ENCODE assay signal across 8 mouse cellular contexts in genomic region chr16:59846574-59846973, GRCm38 (mm10).
DNase-seq lines count a peak whose midpoint lies in the region; ATAC-seq and TF ChIP-seq lines count a peak whose summit lies in the region.

No protein-coding gene starts in this region.

- H3K27ac ChIP-seq in forebrain, postnatal 0 days (ENCODE audit: low read depth, low read length), result no peak overlapping the region
- no peak overlapping the region for H3K27ac ChIP-seq in midbrain, embryonic 15.5 days

- H3K4me3 ChIP-seq in forebrain, postnatal 0 days (ENCODE audit: low read depth, low read length), result no peak overlapping the region
- H3K4me3 ChIP-seq in midbrain, embryonic 15.5 days, result no peak overlapping the region

- H3K4me1 ChIP-seq in forebrain, postnatal 0 days (ENCODE audit: insufficient read depth), result no peaks in the 10 kb centered on the region
- H3K4me1 ChIP-seq in midbrain, embryonic 15.5 days, result no peaks in the 10 kb centered on the region

- no peaks in the 10 kb centered on the region for H3K36me3 ChIP-seq in forebrain, postnatal 0 days (ENCODE audit: insufficient read depth)
- no peaks in the 10 kb centered on the region for H3K36me3 ChIP-seq in midbrain, embryonic 15.5 days (replicated peaks)

- H3K27me3 ChIP-seq in forebrain, postnatal 0 days (ENCODE audit: insufficient read depth, low read length), result no peaks in the 10 kb centered on the region
- no peaks in the 10 kb centered on the region for H3K27me3 ChIP-seq in midbrain, embryonic 15.5 days (replicated peaks)

- 25% methylated on average over 3 of the region's 3 CpGs for WGBS in forebrain, postnatal 0 days
- WGBS in midbrain, embryonic 15.5 days, result 17% methylated on average over 3 of the region's 3 CpGs

- TF ChIP-seq CTCF in forebrain, postnatal 0 days (IDR thresholded peaks at IDR 0.05; ENCODE audit: low read depth), result peak; percentile 56

- no peak overlapping the region for H3K9ac ChIP-seq in forebrain, postnatal 0 days
- no peak overlapping the region for H3K9ac ChIP-seq in midbrain, embryonic 15.5 days

- no peak overlapping the region for H3K4me2 ChIP-seq in forebrain, postnatal 0 days (ENCODE audit: low read depth)
- H3K4me2 ChIP-seq in midbrain, embryonic 15.5 days, result no peak overlapping the region

- H3K9me3 ChIP-seq in forebrain, postnatal 0 days (ENCODE audit: low read length), result no peaks in the 10 kb centered on the region
- H3K9me3 ChIP-seq in midbrain, embryonic 15.5 days, result no peaks in the 10 kb centered on the region

- peak; percentile 97 for ATAC-seq in frontal cortex, adult (ENCODE audit: low TSS enrichment)
- no peak for ATAC-seq in forebrain, postnatal 0 days
- ATAC-seq in midbrain, embryonic 15.5 days (replicated peaks), result 0 out of 2 replicates have a peak, but pooled peaks have one; percentile 56

- DNase-seq in frontal cortex, postnatal 14 days (ENCODE audit: low spot score in 2 of 2), result no peak
- peak; percentile 4 for DNase-seq in lung, postnatal 10 days
- DNase-seq in lung, postnatal 4 days, result no peak
- peak; percentile 63 for DNase-seq in adrenal gland, postnatal 14 days
- no peak for DNase-seq in forebrain, postnatal 0 days
- DNase-seq in spleen, adult 18-20 months, result no peak

Comparison
In these comparisons a context has a peak if more than half of its experiments do, and no peak if none do; other contexts are left out.
1. DNase-seq: peak in lung, postnatal 10 days (single experiment) and adrenal gland, postnatal 14 days (single experiment); none in frontal cortex, postnatal 14 days (0 of 2), lung, postnatal 4 days (0 of 2), forebrain, postnatal 0 days (single experiment) and spleen, adult 18-20 months (0 of 2).